Mouse (Mus musculus): ENCODE data around the gene Ctnna3. TPM values are rescaled to one million over a fixed set of nuclear protein-coding genes. Genes with fewer than 3 reads are reported as not detected.

The Ctnna3 gene
- polyA plus RNA-seq, 2 experiments = 0.03 TPM; not detected in 1

- ATAC-seq (ENCODE audit: insufficient read depth) = no peak
- Histone ChIP-seq H3K4me2 (ENCODE audit: low read depth) (no peak overlapping the region), H3K36me3 (replicated peaks; ENCODE audit: control insufficient read depth, insufficient read depth, low read depth) (no peaks in the 10 kb centered on the region), H3K27me3 (ENCODE audit: control insufficient read depth, insufficient read depth, low read length) (no peaks in the 10 kb centered on the region), H3K9me3 (ENCODE audit: control insufficient read depth, low read length) (no peaks in the 10 kb centered on the region), H3K4me3 (ENCODE audit: insufficient read depth in 1 of 2, low read depth in 2 of 2, low read length in 2 of 2) (no peak overlapping the region), H3K9ac (replicated peaks) (no peak overlapping the region), H3K27ac (no peak overlapping the region), H3K4me1 (replicated peaks; ENCODE audit: control insufficient read depth in 2 of 2, insufficient read depth in 2 of 2, low read length in 1 of 2) (no peaks in the 10 kb centered on the region)
- no peak for DNase-seq (ENCODE audit: low read depth in 3 of 3, low spot score in 3 of 3)
- WGBS (ENCODE audit: insufficient replicate concordance) = 40% methylated on average over 4 of the region's 4 CpGs
- TF ChIP-seq CTCF (IDR thresholded peaks at IDR 0.05; ENCODE audit: low read depth) = no peak
- TF ChIP-seq EP300 (IDR thresholded peaks at IDR 0.05; ENCODE audit: low read depth) = no peak
Observed at GRCm38 (mm10) chr10:63985576-63985975, 555.7 kb downstream of the Ctnna3 start.

GRCm38 (mm10) chr10:63994251-63994650 lies 564.4 kb downstream of the Ctnna3 start:
- Histone ChIP-seq H3K9ac (replicated peaks) (no peak overlapping the region), H3K36me3 (replicated peaks; ENCODE audit: control insufficient read depth, insufficient read depth, low read depth) (no peaks in the 10 kb centered on the region), H3K4me3 (ENCODE audit: insufficient read depth in 1 of 2, low read depth in 2 of 2, low read length in 2 of 2) (no peak overlapping the region), H3K27me3 (ENCODE audit: control insufficient read depth, insufficient read depth, low read length) (no peaks in the 10 kb centered on the region), H3K4me1 (replicated peaks; ENCODE audit: control insufficient read depth in 2 of 2, insufficient read depth in 2 of 2, low read length in 1 of 2) (no peaks in the 10 kb centered on the region), H3K4me2 (ENCODE audit: low read depth) (no peak overlapping the region), H3K27ac (no peak overlapping the region), H3K9me3 (ENCODE audit: control insufficient read depth, low read length) (no peaks in the 10 kb centered on the region)
- DNase-seq (ENCODE audit: low read depth in 3 of 3, low spot score in 3 of 3) (no peak), ATAC-seq (ENCODE audit: insufficient read depth) (no peak)
- TF ChIP-seq EP300 (IDR thresholded peaks at IDR 0.05; ENCODE audit: low read depth) (no peak), CTCF (IDR thresholded peaks at IDR 0.05; ENCODE audit: low read depth) (no peak)
- 59% methylated on average over 5 of the region's 5 CpGs for WGBS (ENCODE audit: insufficient replicate concordance)

- no peak for TF ChIP-seq CTCF (IDR thresholded peaks at IDR 0.05; ENCODE audit: low read depth)
- no peak for TF ChIP-seq EP300 (IDR thresholded peaks at IDR 0.05; ENCODE audit: low read depth)
- no peaks in the 10 kb centered on the region for H3K27me3 ChIP-seq (ENCODE audit: control insufficient read depth, insufficient read depth, low read length)
- H3K4me2 ChIP-seq (ENCODE audit: low read depth) = no peak overlapping the region
- H3K9me3 ChIP-seq (ENCODE audit: control insufficient read depth, low read length) = no peaks in the 10 kb centered on the region
- ATAC-seq (ENCODE audit: insufficient read depth) (no peak), DNase-seq (ENCODE audit: low read depth in 3 of 3, low spot score in 3 of 3) (no peak)
- no peaks in the 10 kb centered on the region for H3K4me1 ChIP-seq (replicated peaks; ENCODE audit: control insufficient read depth in 2 of 2, insufficient read depth in 2 of 2, low read length in 1 of 2)
- no peak overlapping the region for H3K27ac ChIP-seq
- no peaks in the 10 kb centered on the region for H3K36me3 ChIP-seq (replicated peaks; ENCODE audit: control insufficient read depth, insufficient read depth, low read depth)
- 49% methylated on average over 6 of the region's 6 CpGs for WGBS (ENCODE audit: insufficient replicate concordance)
- H3K4me3 ChIP-seq (ENCODE audit: insufficient read depth in 1 of 2, low read depth in 2 of 2, low read length in 2 of 2) = no peak overlapping the region
- no peak overlapping the region for H3K9ac ChIP-seq (replicated peaks)
Observed at GRCm38 (mm10) chr10:64001531-64001930, 571.6 kb downstream of the Ctnna3 start.

GRCm38 (mm10) chr10:64001996-64002395 lies 572.1 kb downstream of the Ctnna3 start:
- no peak for ATAC-seq (ENCODE audit: insufficient read depth)
- H3K4me1 ChIP-seq (replicated peaks; ENCODE audit: control insufficient read depth in 2 of 2, insufficient read depth in 2 of 2, low read length in 1 of 2) = no peaks in the 10 kb centered on the region
- H3K36me3 ChIP-seq (replicated peaks; ENCODE audit: control insufficient read depth, insufficient read depth, low read depth) = no peaks in the 10 kb centered on the region
- H3K9me3 ChIP-seq (ENCODE audit: control insufficient read depth, low read length) = no peaks in the 10 kb centered on the region
- H3K9ac ChIP-seq (replicated peaks) = no peak overlapping the region
- WGBS (ENCODE audit: insufficient replicate concordance) = 65% methylated on average over 9 of the region's 9 CpGs
- no peak overlapping the region for H3K4me2 ChIP-seq (ENCODE audit: low read depth)
- no peak for DNase-seq (ENCODE audit: low read depth in 3 of 3, low spot score in 3 of 3)
- H3K27ac ChIP-seq = no peak overlapping the region
- H3K4me3 ChIP-seq (ENCODE audit: insufficient read depth in 1 of 2, low read depth in 2 of 2, low read length in 2 of 2) = no peak overlapping the region
- no peaks in the 10 kb centered on the region for H3K27me3 ChIP-seq (ENCODE audit: control insufficient read depth, insufficient read depth, low read length)
- no peak for TF ChIP-seq CTCF (IDR thresholded peaks at IDR 0.05; ENCODE audit: low read depth)
- no peak for TF ChIP-seq EP300 (IDR thresholded peaks at IDR 0.05; ENCODE audit: low read depth)

- no peak for TF ChIP-seq CTCF (IDR thresholded peaks at IDR 0.05; ENCODE audit: low read depth)
- TF ChIP-seq EP300 (IDR thresholded peaks at IDR 0.05; ENCODE audit: low read depth) = no peak
- DNase-seq (ENCODE audit: low read depth in 3 of 3, low spot score in 3 of 3) = no peak
- no peak overlapping the region for H3K4me3 ChIP-seq (ENCODE audit: insufficient read depth in 1 of 2, low read depth in 2 of 2, low read length in 2 of 2)
- H3K9ac ChIP-seq (replicated peaks) = no peak overlapping the region
- 63% methylated on average over 1 of the region's 1 CpGs for WGBS (ENCODE audit: insufficient replicate concordance)
- no peak overlapping the region for H3K27ac ChIP-seq
- H3K4me2 ChIP-seq (ENCODE audit: low read depth) = no peak overlapping the region
- no peaks in the 10 kb centered on the region for H3K27me3 ChIP-seq (ENCODE audit: control insufficient read depth, insufficient read depth, low read length)
- no peak for ATAC-seq (ENCODE audit: insufficient read depth)
- no peaks in the 10 kb centered on the region for H3K36me3 ChIP-seq (replicated peaks; ENCODE audit: control insufficient read depth, insufficient read depth, low read depth)
- no peaks in the 10 kb centered on the region for H3K4me1 ChIP-seq (replicated peaks; ENCODE audit: control insufficient read depth in 2 of 2, insufficient read depth in 2 of 2, low read length in 1 of 2)
- no peaks in the 10 kb centered on the region for H3K9me3 ChIP-seq (ENCODE audit: control insufficient read depth, low read length)
Observed at GRCm38 (mm10) chr10:64020347-64020746, 590.4 kb downstream of the Ctnna3 start.
